Mouse (Mus musculus): ENCODE measurements around the gene Cck. TPM values are rescaled to one million over a fixed set of nuclear protein-coding genes. Genes with fewer than 3 reads are reported as not detected.
"Not testable (repeated sequence)": the region's sequence is repeated elsewhere in the genome, so short reads cannot be mapped to it uniquely, and the experiment has no call there.

Cck gene
- total RNA-seq, 4 experiments from 2014 or later = 514 to 621 (median 567) TPM

GRCm38 (mm10) chr9:121460527-121460926, 35.0 kb downstream of the Cck start:
- no peak for DNase-seq (ENCODE audit: low spot score in 2 of 2)

- no peak for DNase-seq (ENCODE audit: low spot score in 2 of 2)
These were observed 35.5 kb downstream of the Cck start for GRCm38 (mm10) chr9:121459950-121460349.

- DNase-seq (ENCODE audit: low spot score in 2 of 2) = no peak
These were observed 37.0 kb downstream of the Cck start for GRCm38 (mm10) chr9:121458466-121458865.

GRCm38 (mm10) chr9:121456739-121457515, 38.6 kb downstream of the Cck start:
- no peak for DNase-seq (ENCODE audit: low spot score in 2 of 2)

- no peak for DNase-seq (ENCODE audit: low spot score in 2 of 2)
These were observed 40.6 kb downstream of the Cck start for GRCm38 (mm10) chr9:121454891-121455290.

GRCm38 (mm10) chr9:121452342-121452942, 43.1 kb downstream of the Cck start:
- DNase-seq (ENCODE audit: low spot score in 2 of 2) = not testable (repeated sequence)

- DNase-seq (ENCODE audit: low spot score in 2 of 2) = peak in 1 of 2 experiments; percentile 76
These were observed 49.1 kb downstream of the Cck start for GRCm38 (mm10) chr9:121446431-121446831.

- DNase-seq (ENCODE audit: low spot score in 2 of 2) = no peak
These were observed 50.1 kb downstream of the Cck start for GRCm38 (mm10) chr9:121445364-121445763.

GRCm38 (mm10) chr9:121444367-121444707, 51.2 kb downstream of the Cck start:
- no peak for DNase-seq (ENCODE audit: low spot score in 2 of 2)

- DNase-seq (ENCODE audit: low spot score in 2 of 2) = no peak
These were observed 51.7 kb downstream of the Cck start for GRCm38 (mm10) chr9:121443696-121444366.

GRCm38 (mm10) chr9:121442145-121442544, 53.3 kb downstream of the Cck start:
- no peak for DNase-seq (ENCODE audit: low spot score in 2 of 2)

Other genes starting within 250 kb of the Cck start
- 10 to 100 TPM in 1 of 4 experiments, 1 to 10 TPM in 3; 7.7 to 10.4 (median 9.2) TPM for gene Ulk4, start 218.5 kb downstream of the Cck start, total RNA-seq (2022)
- 100 to 1,000 TPM; 206 to 233 (median 225) TPM for gene Trak1, start 198.2 kb downstream of the Cck start, total RNA-seq (2022)
- 1 to 10 TPM; 1.2 to 4.4 (median 2.4) TPM for gene Lyzl4, start 146.4 kb upstream of the Cck start, total RNA-seq (2022)
- gene Vipr1, start 147.0 kb upstream of the Cck start, total RNA-seq (2022) = 10 to 100 TPM; 20.8 to 23.8 (median 21.7) TPM
- gene Sec22c, start 209.8 kb upstream of the Cck start, total RNA-seq (2022) = 10 to 100 TPM; 24.9 to 28.6 (median 26.6) TPM
- 10 to 100 TPM; 77.1 to 81.7 (median 78.5) TPM for gene Ss18l2, start 214.6 kb upstream of the Cck start, total RNA-seq (2022)
- gene Nktr, start 223.5 kb upstream of the Cck start, total RNA-seq (2022) = 100 to 1,000 TPM in 1 of 4 experiments, 10 to 100 TPM in 3; 89.5 to 103 (median 92.6) TPM

Data from left cerebral cortex, adult 8-10 months (tissue).